Mouse (Mus musculus) hindbrain, embryonic 14.5 days (tissue): ENCODE results near the gene Vav3. TPM values are rescaled to one million over a fixed set of nuclear protein-coding genes. Genes with fewer than 3 reads are reported as not detected.

Experiments
- ATAC-seq: fragments of 200-750 bp; cut with Nextera tagmentation; 2 replicates; pipeline ENCODE4 v1.8.0; 2017; ENCODE audit warnings: moderate number of reproducible peaks, mild to moderate bottlenecking, moderate TSS enrichment, moderate library complexity; ENCODE audit not compliant: low FRiP score
- DNase-seq: peaks from one replicate; pipeline ENCODE4 v3.0.0-alpha.2; 2015; ENCODE audit warnings: low spot score
- H3K27ac ChIP-seq: fragments of 300-500 bp; sonication (generic); 2 replicates; pipeline ENCODE4 v1.5.1; 2014; ENCODE audit warnings: mild to moderate bottlenecking, moderate library complexity
- H3K27me3 ChIP-seq: fragments of 300-500 bp; sonication (generic); 2 replicates; pipeline ENCODE4 v1.6.1; 2014; ENCODE audit warnings: mild to moderate bottlenecking, low read length, mixed read lengths; ENCODE audit not compliant: control insufficient read depth, insufficient read depth
- H3K36me3 ChIP-seq: fragments of 300-500 bp; sonication (generic); replicated peaks from 2 replicates; pipeline ENCODE4 v1.6.1; 2014; ENCODE audit not compliant: control insufficient read depth, insufficient read depth
- H3K4me1 ChIP-seq: fragments of 300-500 bp; sonication (generic); replicated peaks from 2 replicates; pipeline ENCODE4 v1.6.1; 2014; ENCODE audit warnings: antibody characterized with exemption, low read length, mixed read lengths; ENCODE audit not compliant: control insufficient read depth, insufficient read depth
- H3K4me2 ChIP-seq: fragments of 300-500 bp; sonication (generic); replicated peaks from 2 replicates; pipeline ENCODE4 v1.6.1; 2014; ENCODE audit warnings: mild to moderate bottlenecking, moderate library complexity
- H3K4me3 ChIP-seq: fragments of 300-500 bp; sonication (generic); replicated peaks from 2 replicates; pipeline ENCODE4 v1.5.1; 2014; ENCODE audit warnings: mild to moderate bottlenecking, low read length
- H3K9ac ChIP-seq: fragments of 300-500 bp; sonication (generic); 2 replicates; pipeline ENCODE4 v1.6.1; 2014
- H3K9me3 ChIP-seq: fragments of 300-500 bp; sonication (generic); 2 replicates; pipeline ENCODE4 v1.6.1; 2016; ENCODE audit warnings: low read length; ENCODE audit not compliant: control insufficient read depth
- WGBS: fragments of 180-500 bp; shearing (Covaris S2); extraction: QIAGEN DNeasy Blood & Tissue Kit; methylation state at CpG from one replicate; pipeline ENCODE4 v1.1.7; 2014; 5-methylcytosine and 5-hydroxymethylcytosine counted together
- polyA plus RNA-seq: library from polyadenylated mRNA; unstranded; fragments of >200 nt; fragmentation: Nextera tagmentation; extraction: Ambion mirVana; gene quantifications from 2 replicates; pipeline ENCODE4 v1.2.1, GENCODE M21; 2014

Gene Vav3
- polyA plus RNA-seq, 1 experiment from 2014 or later = 18.8 TPM

- DNase-seq = no peak
- Histone ChIP-seq H3K4me2 (no peak overlapping the region), H3K36me3 (no peaks in the 10 kb centered on the region), H3K9me3 (no peaks in the 10 kb centered on the region), H3K27ac (no peak overlapping the region), H3K4me1 (peaks cover 3% of the 10 kb centered on the region; the same call in 1 of the 2 replicates), H3K27me3 (no peaks in the 10 kb centered on the region), H3K9ac (no peak overlapping the region), H3K4me3 (no peak overlapping the region)
- no peak for ATAC-seq
- WGBS = 67% methylated on average over 4 of the region's 4 CpGs
Measured at GRCm38 (mm10) chr3:109497074-109497473, 156.6 kb downstream of the Vav3 start.

DNA sequence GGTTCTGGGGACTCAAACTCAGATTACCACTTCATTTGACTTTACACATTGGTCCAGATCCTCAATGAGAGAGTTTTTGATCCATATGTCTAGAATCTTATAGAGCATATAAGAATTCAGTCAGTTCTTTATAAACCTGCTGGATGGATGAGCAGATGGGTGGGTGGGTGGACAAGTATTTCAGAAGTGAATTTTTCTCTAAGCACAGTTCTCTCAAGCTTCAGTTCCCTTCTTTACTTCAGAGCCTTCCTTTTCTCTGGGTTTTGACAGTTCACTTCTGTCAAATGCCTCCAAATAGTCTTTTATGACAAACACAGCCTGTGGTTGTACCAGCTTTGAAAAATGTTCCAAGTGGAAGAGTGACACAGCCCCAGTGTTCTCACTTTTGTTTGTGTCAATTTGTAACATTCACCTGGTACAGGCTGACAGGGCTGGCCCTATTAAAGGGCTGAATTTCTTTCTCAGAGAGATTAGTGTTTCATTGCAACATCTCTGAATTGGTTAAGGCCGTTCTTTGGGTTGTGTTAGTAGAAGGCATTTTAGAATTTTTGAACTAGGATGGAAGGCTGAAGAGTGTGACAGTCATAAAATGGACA lies 159.5 kb downstream of the Vav3 start:
- H3K4me3 ChIP-seq = no peak overlapping the region
- H3K9me3 ChIP-seq = no peaks in the 10 kb centered on the region
- H3K4me2 ChIP-seq = no peak overlapping the region
- H3K27ac ChIP-seq = no peak overlapping the region
- ATAC-seq (no peak), DNase-seq (no peak)
- H3K9ac ChIP-seq = no peak overlapping the region
- H3K27me3 ChIP-seq = no peaks in the 10 kb centered on the region
- H3K4me1 ChIP-seq = no peaks in the 10 kb centered on the region; the same call in 1 of the 2 replicates
- no peaks in the 10 kb centered on the region for H3K36me3 ChIP-seq
- WGBS = 86% methylated on average over 1 of the region's 1 CpGs

- DNase-seq (no peak), ATAC-seq (no peak)
- Histone ChIP-seq H3K36me3 (no peaks in the 10 kb centered on the region; the same call in 1 of the 2 replicates), H3K9me3 (no peaks in the 10 kb centered on the region), H3K27ac (no peak overlapping the region), H3K27me3 (no peaks in the 10 kb centered on the region), H3K4me3 (no peak overlapping the region), H3K4me2 (no peak overlapping the region), H3K9ac (no peak overlapping the region), H3K4me1 (no peaks in the 10 kb centered on the region)
- 88% methylated on average over 1 of the region's 1 CpGs for WGBS
Measured at GRCm38 (mm10) chr3:109509784-109510183, 169.3 kb downstream of the Vav3 start.

DNA sequence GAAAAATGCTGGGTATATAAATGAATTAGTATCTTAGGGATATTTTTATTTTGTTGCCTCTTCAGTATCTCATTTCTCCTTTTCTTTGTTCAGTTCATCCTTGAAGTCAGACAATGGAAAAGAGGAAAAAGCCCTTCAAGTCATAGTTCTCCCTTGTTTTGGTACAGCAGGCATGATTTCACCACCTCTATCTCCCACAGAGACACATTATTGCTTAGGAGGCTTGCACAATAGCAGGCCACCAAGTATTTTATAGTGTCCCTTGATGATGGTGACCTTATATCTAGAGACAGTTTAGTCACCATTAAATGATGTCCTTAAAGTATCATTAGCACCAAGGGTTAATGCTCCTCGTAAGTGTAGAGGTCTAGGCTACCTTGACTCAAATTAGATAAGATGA lies 171.4 kb downstream of the Vav3 start:
- DNase-seq (no peak), ATAC-seq (no peak)
- Histone ChIP-seq H3K4me1 (no peaks in the 10 kb centered on the region), H3K27ac (no peak overlapping the region), H3K4me3 (no peak overlapping the region), H3K9me3 (no peaks in the 10 kb centered on the region), H3K4me2 (no peak overlapping the region), H3K27me3 (no peaks in the 10 kb centered on the region), H3K36me3 (no peaks in the 10 kb centered on the region), H3K9ac (no peak overlapping the region)
- 90% methylated on average over 1 of the region's 1 CpGs for WGBS

- Histone ChIP-seq H3K4me2 (no peak overlapping the region), H3K9me3 (no peaks in the 10 kb centered on the region), H3K36me3 (no peaks in the 10 kb centered on the region), H3K4me3 (no peak overlapping the region), H3K27ac (no peak overlapping the region), H3K9ac (no peak overlapping the region), H3K4me1 (no peaks in the 10 kb centered on the region), H3K27me3 (no peaks in the 10 kb centered on the region)
- ATAC-seq (no peak), DNase-seq (no peak)
- WGBS = 83% methylated on average over 3 of the region's 3 CpGs
Measured at GRCm38 (mm10) chr3:109515479-109515878, 175.0 kb downstream of the Vav3 start.

- H3K27me3 ChIP-seq = no peaks in the 10 kb centered on the region
- no peaks in the 10 kb centered on the region for H3K9me3 ChIP-seq
- WGBS = 70% methylated on average over 10 of the region's 10 CpGs
- H3K9ac ChIP-seq = no peak overlapping the region
- H3K4me2 ChIP-seq = no peak overlapping the region
- no peak for ATAC-seq
- H3K27ac ChIP-seq = no peak overlapping the region
- no peaks in the 10 kb centered on the region for H3K4me1 ChIP-seq
- no peak overlapping the region for H3K4me3 ChIP-seq
- H3K36me3 ChIP-seq = no peaks in the 10 kb centered on the region
- DNase-seq = no peak
Measured at GRCm38 (mm10) chr3:109516372-109516771, 175.9 kb downstream of the Vav3 start.

DNA sequence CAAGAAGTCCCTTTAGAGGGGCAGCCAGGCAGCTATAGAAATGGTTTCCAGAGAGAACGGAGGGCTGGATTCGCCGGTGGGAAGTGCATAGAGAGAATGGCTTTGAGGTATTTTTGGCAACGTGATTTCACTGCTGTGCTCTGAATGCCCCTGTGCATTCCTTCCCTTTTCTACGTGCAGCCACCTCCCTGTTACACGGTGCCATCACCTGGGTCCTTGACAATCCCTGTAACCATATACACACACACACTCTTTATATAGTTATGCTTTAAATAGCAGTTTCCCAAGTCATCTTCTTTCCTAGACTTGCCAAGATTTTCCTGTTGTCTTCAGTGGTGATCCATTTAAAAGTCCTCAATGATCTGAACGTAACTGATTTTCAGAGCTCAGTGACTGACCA lies 181.7 kb downstream of the Vav3 start:
- Histone ChIP-seq H3K9me3 (no peaks in the 10 kb centered on the region), H3K4me3 (no peak overlapping the region), H3K36me3 (no peaks in the 10 kb centered on the region), H3K27ac (no peak overlapping the region), H3K4me2 (no peak overlapping the region), H3K27me3 (no peaks in the 10 kb centered on the region), H3K9ac (no peak overlapping the region), H3K4me1 (no peaks in the 10 kb centered on the region)
- DNase-seq (no peak), ATAC-seq (no peak)
- 81% methylated on average over 7 of the region's 7 CpGs for WGBS

DNA sequence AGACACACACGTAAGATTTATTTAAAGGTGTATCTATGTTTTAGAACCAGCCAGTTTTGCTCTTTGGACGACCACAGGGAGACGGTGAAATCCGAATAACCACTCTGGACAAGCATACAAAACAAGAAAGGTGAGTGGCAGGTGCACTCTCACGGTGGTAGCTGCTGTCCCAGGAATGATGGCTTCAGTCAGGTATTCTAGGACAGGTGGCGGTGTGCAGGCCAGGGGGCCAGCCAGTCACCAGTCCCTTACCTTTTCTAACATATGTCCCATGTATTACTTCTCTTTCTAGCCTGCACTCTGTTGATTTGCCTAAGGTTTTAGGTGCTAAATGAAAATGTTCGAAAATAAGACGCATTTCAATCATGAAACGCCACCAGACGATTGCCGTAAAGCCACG lies 185.4 kb downstream of the Vav3 start:
- DNase-seq (no peak), ATAC-seq (no peak)
- H3K4me2 ChIP-seq = no peak overlapping the region
- H3K36me3 ChIP-seq = no peaks in the 10 kb centered on the region
- no peaks in the 10 kb centered on the region for H3K4me1 ChIP-seq
- no peaks in the 10 kb centered on the region for H3K9me3 ChIP-seq
- no peak overlapping the region for H3K4me3 ChIP-seq
- H3K27ac ChIP-seq = no peak overlapping the region
- WGBS = 91% methylated on average over 12 of the region's 12 CpGs
- no peak overlapping the region for H3K9ac ChIP-seq
- H3K27me3 ChIP-seq = no peaks in the 10 kb centered on the region

DNA sequence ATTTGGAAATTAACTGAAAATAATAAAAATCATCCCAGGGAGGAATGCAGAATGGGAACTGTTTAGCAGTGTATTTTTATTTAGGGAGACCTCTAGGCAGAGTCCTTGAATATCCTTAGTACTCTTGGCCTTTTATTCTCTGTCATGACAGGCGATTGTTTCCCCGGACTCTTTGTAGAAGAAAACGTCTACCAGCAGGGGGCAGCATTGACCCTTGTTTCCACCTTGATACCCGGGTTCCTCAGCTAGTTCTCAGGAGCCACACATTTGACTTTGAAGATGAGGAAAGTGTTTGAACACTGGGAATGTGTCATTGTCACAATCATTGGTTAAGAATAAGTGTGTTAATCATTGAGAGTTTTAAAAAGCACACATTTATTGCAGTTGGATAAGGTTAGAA lies 185.8 kb downstream of the Vav3 start:
- DNase-seq (peak; percentile 97), ATAC-seq (0 out of 2 replicates have a peak, but pooled peaks have one; percentile 48)
- Histone ChIP-seq H3K4me3 (no peak overlapping the region), H3K9ac (no peak overlapping the region), H3K27me3 (no peaks in the 10 kb centered on the region), H3K4me1 (no peaks in the 10 kb centered on the region), H3K36me3 (no peaks in the 10 kb centered on the region), H3K9me3 (no peaks in the 10 kb centered on the region), H3K4me2 (no peak overlapping the region), H3K27ac (no peak overlapping the region)
- 4% methylated on average over 4 of the region's 4 CpGs for WGBS

DNA sequence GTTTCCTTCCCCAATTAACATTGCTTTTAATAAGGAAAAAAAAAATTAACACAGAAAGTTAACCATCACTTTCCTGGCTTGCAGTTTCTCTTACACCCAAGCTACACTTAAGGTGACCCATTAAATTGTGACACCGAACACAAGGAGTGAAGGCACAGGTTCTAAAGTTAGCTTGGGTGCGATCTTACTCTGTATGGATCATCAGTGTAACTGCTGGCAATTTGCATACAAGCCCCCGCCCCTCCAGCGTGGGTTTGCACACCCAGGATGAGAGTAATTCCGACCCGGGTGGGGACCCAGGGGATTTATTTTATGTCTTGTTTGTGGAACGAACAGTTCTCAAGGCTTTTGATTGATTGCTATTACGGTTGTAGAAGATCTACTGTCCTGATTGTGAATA lies 186.2 kb downstream of the Vav3 start:
- ATAC-seq (no peak), DNase-seq (no peak)
- H3K27me3 ChIP-seq = no peaks in the 10 kb centered on the region
- no peak overlapping the region for H3K4me2 ChIP-seq
- H3K9ac ChIP-seq = no peak overlapping the region
- H3K4me1 ChIP-seq = no peaks in the 10 kb centered on the region
- H3K4me3 ChIP-seq = no peak overlapping the region
- no peaks in the 10 kb centered on the region for H3K36me3 ChIP-seq
- no peak overlapping the region for H3K27ac ChIP-seq
- 58% methylated on average over 8 of the region's 8 CpGs for WGBS
- no peaks in the 10 kb centered on the region for H3K9me3 ChIP-seq
